In the genomic region with DNA sequence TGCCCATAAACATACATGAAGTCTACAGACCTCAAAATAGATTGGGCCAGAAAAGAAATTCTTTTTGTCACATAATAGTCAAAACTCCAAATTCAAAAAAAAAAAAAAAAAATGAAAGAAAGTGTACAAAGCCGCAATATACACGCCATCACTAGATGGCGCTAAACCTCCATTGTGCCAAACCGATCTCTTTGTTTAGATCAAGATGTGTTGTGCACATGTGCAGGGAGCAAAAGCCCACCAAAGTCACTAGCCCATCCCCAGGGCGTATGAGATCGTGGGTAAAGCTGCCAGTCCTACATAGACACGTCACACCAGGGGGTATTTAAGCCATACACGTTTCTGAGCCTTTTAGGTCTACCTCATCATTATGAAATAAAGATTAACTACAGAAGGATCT, we compare ENCODE assay signal across 9 mouse cellular contexts. TPM values are rescaled to one million over a fixed set of nuclear protein-coding genes. Genes with fewer than 3 reads are reported as not detected.
DNase-seq lines count a peak whose midpoint lies in the region; ATAC-seq lines count a peak whose summit lies in the region.
"Had no signal": no experiment of that assay in that cellular context is flagged by ENCODE, and none has a peak within 500 bp of the region (broad histone marks: within the 10 kb centered on the region; RNA-seq: fewer than 3 reads in every experiment).

No protein-coding gene starts in this region.

- H3K9me3 ChIP-seq in intestine, embryonic 14.5 days (ENCODE audit: control insufficient read depth, low read length) = peaks cover 1% of the 10 kb centered on the region; the same call in 1 of the 2 replicates
- peaks cover 3% of the 10 kb centered on the region; the same call in 1 of the 2 replicates for H3K9me3 ChIP-seq in intestine, embryonic 16.5 days (ENCODE audit: control insufficient read depth, low read length)
- no peaks in the 10 kb centered on the region; the same call in 1 of the 2 replicates for H3K9me3 ChIP-seq in midbrain, embryonic 14.5 days (ENCODE audit: control insufficient read depth, low read length)
- H3K9me3 ChIP-seq in heart, embryonic 12.5 days (replicated peaks) = peaks cover 9% of the 10 kb centered on the region

- ATAC-seq in intestine, embryonic 14.5 days (replicated peaks; ENCODE audit: low FRiP score, low TSS enrichment, low read depth) = no peak
- no peak for ATAC-seq in intestine, embryonic 16.5 days
- no peak for ATAC-seq in midbrain, embryonic 14.5 days (ENCODE audit: low FRiP score, low TSS enrichment)
- ATAC-seq in heart, embryonic 12.5 days (ENCODE audit: insufficient number of reproducible peaks, low FRiP score) = no peak

- WGBS in intestine, embryonic 14.5 days = 58% methylated on average over 8 of the region's 8 CpGs
- 55% methylated on average over 8 of the region's 8 CpGs for WGBS in intestine, embryonic 16.5 days
- 55% methylated on average over 8 of the region's 8 CpGs for WGBS in midbrain, embryonic 14.5 days
- 53% methylated on average over 8 of the region's 8 CpGs for WGBS in heart, embryonic 12.5 days

- no peaks in the 10 kb centered on the region for H3K4me1 ChIP-seq in intestine, embryonic 14.5 days (replicated peaks; ENCODE audit: control insufficient read depth, insufficient read depth, low read length)
- no peaks in the 10 kb centered on the region for H3K4me1 ChIP-seq in intestine, embryonic 16.5 days (ENCODE audit: control insufficient read depth, insufficient read depth, low read length)
- H3K4me1 ChIP-seq in midbrain, embryonic 14.5 days (ENCODE audit: control insufficient read depth, insufficient read depth, low read length) = no peaks in the 10 kb centered on the region
- no peaks in the 10 kb centered on the region for H3K4me1 ChIP-seq in heart, embryonic 12.5 days (replicated peaks)

- peak; percentile 52 for DNase-seq in intestine, embryonic 14.5 days (ENCODE audit: low spot score)
- peak; percentile 9 for DNase-seq in right cerebral cortex, postnatal 14 days
- DNase-seq in right cerebral cortex, adult 18-20 months = no peak
- peak; percentile 55 for DNase-seq in embryo, embryonic 10 days (ENCODE audit: low spot score)
- peak; percentile 34 for DNase-seq in midbrain, embryonic 14.5 days
- no peak for DNase-seq in spleen, postnatal 14 days (ENCODE audit: low spot score in 2 of 2)

- no peaks in the 10 kb centered on the region for H3K27me3 ChIP-seq in intestine, embryonic 14.5 days (replicated peaks; ENCODE audit: control insufficient read depth, insufficient read depth, low read length)
- H3K27me3 ChIP-seq in intestine, embryonic 16.5 days (replicated peaks; ENCODE audit: control insufficient read depth, insufficient read depth, low read length) = no peaks in the 10 kb centered on the region
- no peaks in the 10 kb centered on the region for H3K27me3 ChIP-seq in midbrain, embryonic 14.5 days (ENCODE audit: control insufficient read depth, insufficient read depth, low read length)
- no peaks in the 10 kb centered on the region for H3K27me3 ChIP-seq in heart, embryonic 12.5 days (replicated peaks)

- no peak overlapping the region for H3K4me2 ChIP-seq in intestine, embryonic 14.5 days (ENCODE audit: low read length)
- H3K4me2 ChIP-seq in intestine, embryonic 16.5 days (ENCODE audit: low read depth, low read length) = no peak overlapping the region
- H3K4me2 ChIP-seq in midbrain, embryonic 14.5 days (ENCODE audit: low read length) = no peak overlapping the region
- no peak overlapping the region for H3K4me2 ChIP-seq in heart, embryonic 12.5 days

- no peaks in the 10 kb centered on the region for H3K36me3 ChIP-seq in intestine, embryonic 14.5 days (ENCODE audit: control insufficient read depth, insufficient read depth, low read length)
- no peaks in the 10 kb centered on the region for H3K36me3 ChIP-seq in intestine, embryonic 16.5 days (ENCODE audit: control insufficient read depth, insufficient read depth, low read length)
- no peaks in the 10 kb centered on the region for H3K36me3 ChIP-seq in midbrain, embryonic 14.5 days (ENCODE audit: control insufficient read depth, insufficient read depth, low read length)
- H3K36me3 ChIP-seq in heart, embryonic 12.5 days = no peaks in the 10 kb centered on the region

- no peak overlapping the region for H3K27ac ChIP-seq in intestine, embryonic 14.5 days (ENCODE audit: low read depth)
- H3K27ac ChIP-seq in intestine, embryonic 16.5 days (ENCODE audit: low read length) = no peak overlapping the region
- H3K27ac ChIP-seq in midbrain, embryonic 14.5 days (replicated peaks; ENCODE audit: low read depth, low read length) = no peak overlapping the region
- H3K27ac ChIP-seq in heart, embryonic 12.5 days (ENCODE audit: poor library complexity, severe bottlenecking) = no peak overlapping the region

- no peak overlapping the region for H3K9ac ChIP-seq in intestine, embryonic 14.5 days (ENCODE audit: low read length)
- no peak overlapping the region for H3K9ac ChIP-seq in intestine, embryonic 16.5 days (ENCODE audit: low read depth, low read length)
- no peak overlapping the region for H3K9ac ChIP-seq in midbrain, embryonic 14.5 days (replicated peaks; ENCODE audit: low read length)
- no peak overlapping the region for H3K9ac ChIP-seq in heart, embryonic 12.5 days

- no peak overlapping the region for H3K4me3 ChIP-seq in intestine, embryonic 14.5 days (ENCODE audit: low read depth, low read length)
- H3K4me3 ChIP-seq in intestine, embryonic 16.5 days (ENCODE audit: low read length) = no peak overlapping the region
- no peak overlapping the region for H3K4me3 ChIP-seq in midbrain, embryonic 14.5 days (replicated peaks; ENCODE audit: low read depth, low read length)
- no peak overlapping the region for H3K4me3 ChIP-seq in heart, embryonic 12.5 days

RNA-seq across cellular contexts. Expression of gene Defa21, which starts 24.2 kb away (rescaled TPM):
- polyA plus RNA-seq in intestine, embryonic 14.5 days (2014; fragmentation: Nextera tagmentation; extraction: Ambion mirVana) = not detected in 2 replicates
- not detected in 2 replicates for polyA plus RNA-seq in intestine, embryonic 16.5 days (2015; fragmentation: Nextera tagmentation; extraction: Ambion mirVana)
- polyA plus RNA-seq in midbrain, embryonic 14.5 days (2014; fragmentation: Nextera tagmentation; extraction: Ambion mirVana) = not detected in 2 replicates
- not detected in 2 replicates for polyA plus RNA-seq in heart, embryonic 12.5 days (2016; fragmentation: Nextera tagmentation; extraction: Ambion mirVana)
- polyA plus RNA-seq: lung, embryonic 16.5 days had no signal

RNA-seq across cellular contexts. Expression of gene Defa23, which starts 53.7 kb away (rescaled TPM):
- polyA plus RNA-seq in intestine, embryonic 14.5 days (2014; fragmentation: Nextera tagmentation; extraction: Ambion mirVana) = 0.52 TPM in 1 of 2 replicates, not detected in the other
- polyA plus RNA-seq in intestine, embryonic 16.5 days (2015; fragmentation: Nextera tagmentation; extraction: Ambion mirVana) = 0.53 TPM in 1 of 2 replicates, not detected in the other
- not detected in 2 replicates for polyA plus RNA-seq in midbrain, embryonic 14.5 days (2014; fragmentation: Nextera tagmentation; extraction: Ambion mirVana)
- polyA plus RNA-seq in heart, embryonic 12.5 days (2016; fragmentation: Nextera tagmentation; extraction: Ambion mirVana) = not detected in 2 replicates
- polyA plus RNA-seq: lung, embryonic 16.5 days had no signal

RNA-seq across cellular contexts. Expression of gene AY761185, which starts 56.7 kb away (rescaled TPM):
- polyA plus RNA-seq in intestine, embryonic 14.5 days (2014; fragmentation: Nextera tagmentation; extraction: Ambion mirVana) = not detected in 2 replicates
- polyA plus RNA-seq in intestine, embryonic 16.5 days (2015; fragmentation: Nextera tagmentation; extraction: Ambion mirVana) = not detected in 2 replicates
- not detected in 2 replicates for polyA plus RNA-seq in midbrain, embryonic 14.5 days (2014; fragmentation: Nextera tagmentation; extraction: Ambion mirVana)
- not detected in 2 replicates for polyA plus RNA-seq in heart, embryonic 12.5 days (2016; fragmentation: Nextera tagmentation; extraction: Ambion mirVana)
- polyA plus RNA-seq: lung, embryonic 16.5 days had no signal

Comparison
In these comparisons a context has a peak if more than half of its experiments do, and no peak if none do; other contexts are left out.
1. DNase-seq: peak in intestine, embryonic 14.5 days (single experiment), right cerebral cortex, postnatal 14 days (single experiment), embryo, embryonic 10 days (single experiment) and midbrain, embryonic 14.5 days (single experiment); none in right cerebral cortex, adult 18-20 months (single experiment) and spleen, postnatal 14 days (0 of 2).